Mouse (Mus musculus) stomach, postnatal 0 days (tissue): ENCODE measurements around the gene Epc2.

Experiments
- CTCF ChIP-seq: IDR thresholded peaks from 2 replicates; pipeline ENCODE4 v1.5.1; 2016; ENCODE audit warnings: antibody characterized with exemption, low read depth, mild to moderate bottlenecking, moderate library complexity
- EP300 ChIP-seq: optimal IDR thresholded peaks from 2 replicates; pipeline ENCODE3; 2016; ENCODE audit warnings: antibody characterized with exemption

- no peak for TF ChIP-seq EP300
- no peak for TF ChIP-seq CTCF
Observed at GRCm38 (mm10) chr2:49580585-49580984, 129.3 kb downstream of the Epc2 start.
